Mouse (Mus musculus): Measurements from ENCODE around the gene Man2a2. TPM values are rescaled to one million over a fixed set of nuclear protein-coding genes. Genes with fewer than 3 reads are reported as not detected.
A peak's percentile ranks its signal among the peaks of the same experiment; 100 is the strongest.
"Not testable (repeated sequence)": the region's sequence is repeated elsewhere in the genome, so short reads cannot be mapped to it uniquely, and the experiment has no call there.

Man2a2 gene
- polyA plus RNA-seq, 1 experiment = 30.2 TPM

- Histone ChIP-seq H3K27ac (ENCODE audit: insufficient read depth, low read depth, low read length) (no peak overlapping the region), H3K36me3 (ENCODE audit: control insufficient read depth, insufficient read depth, low read length) (peaks cover 48% of the 10 kb centered on the region)
Observed at GRCm38 (mm10) chr7:80325292-80325868, 45.8 kb downstream of the Man2a2 start.

DNA sequence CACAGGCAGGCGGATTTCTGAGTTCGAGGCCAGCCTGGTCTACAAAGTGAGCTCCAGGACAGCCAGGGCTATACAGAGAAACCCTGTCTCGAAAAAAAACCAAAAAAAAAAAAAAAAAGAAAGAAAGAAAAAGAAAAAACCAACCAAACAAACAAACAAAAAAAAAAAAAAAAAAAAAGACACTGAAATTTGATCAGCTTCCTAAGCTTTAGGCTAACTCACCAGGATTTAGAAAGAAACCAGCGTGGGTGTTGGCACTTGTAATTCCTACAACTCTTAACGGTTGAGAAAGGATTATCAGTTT, 46.4 kb downstream of the Man2a2 start:
- not testable (repeated sequence) for H3K4me1 ChIP-seq (ENCODE audit: control insufficient read depth, insufficient read depth, insufficient read length, low read length); H3K27me3 ChIP-seq (ENCODE audit: control insufficient read depth, insufficient read depth, low read length); H3K4me3 ChIP-seq (ENCODE audit: low read depth, low read length)
- 27% methylated on average over 4 of the region's 5 CpGs for WGBS
- H3K36me3 ChIP-seq (ENCODE audit: control insufficient read depth, insufficient read depth, low read length) = peaks cover 42% of the 10 kb centered on the region
- H3K27ac ChIP-seq (ENCODE audit: insufficient read depth, low read depth, low read length) = peak overlapping the region; percentile 59; the same call in 1 of the 2 replicates

More at GRCm38 (mm10) chr7:80325292-80325868, 45.8 kb downstream of the Man2a2 start:
- Histone ChIP-seq H3K4me1 (ENCODE audit: control insufficient read depth, insufficient read depth, insufficient read length, low read length) (peaks cover 4% of the 10 kb centered on the region; the same call in 1 of the 2 replicates), H3K27me3 (ENCODE audit: control insufficient read depth, insufficient read depth, low read length) (no peaks in the 10 kb centered on the region), H3K4me3 (ENCODE audit: low read depth, low read length) (no peak overlapping the region)
- WGBS = 91% methylated on average over 16 of the region's 16 CpGs
- no peak for TF ChIP-seq CTCF (IDR thresholded peaks at IDR 0.05; ENCODE audit: extremely low read depth, insufficient read length, insufficient replicate concordance, low read depth, low read length)

GRCm38 (mm10) chr7:80324043-80324815, 46.9 kb downstream of the Man2a2 start, which contains the start of gene Rccd1:
TSS of gene Rccd1 (minus strand) at chr7:80324454.
- Histone ChIP-seq H3K36me3 (ENCODE audit: control insufficient read depth, insufficient read depth, low read length) (peaks cover 37% of the 10 kb centered on the region), H3K4me3 (ENCODE audit: low read depth, low read length) (peak within 1 kb of the TSS; percentile 77), H3K27me3 (ENCODE audit: control insufficient read depth, insufficient read depth, low read length) (no peaks in the 10 kb centered on the region), H3K4me1 (ENCODE audit: control insufficient read depth, insufficient read depth, insufficient read length, low read length) (peaks cover 4% of the 10 kb centered on the region; the same call in 1 of the 2 replicates), H3K27ac (ENCODE audit: insufficient read depth, low read depth, low read length) (peak within 1 kb of the TSS; percentile 85)
- TF ChIP-seq POLR2A (IDR thresholded peaks at IDR 0.05; ENCODE audit: low read depth, low read length) (peak; percentile 71; the same call in 1 of the 2 replicates), CTCF (IDR thresholded peaks at IDR 0.05; ENCODE audit: extremely low read depth, insufficient read length, insufficient replicate concordance, low read depth, low read length) (no peak)
- under 1% methylated on average over 38 of the region's 38 CpGs for WGBS

DNA sequence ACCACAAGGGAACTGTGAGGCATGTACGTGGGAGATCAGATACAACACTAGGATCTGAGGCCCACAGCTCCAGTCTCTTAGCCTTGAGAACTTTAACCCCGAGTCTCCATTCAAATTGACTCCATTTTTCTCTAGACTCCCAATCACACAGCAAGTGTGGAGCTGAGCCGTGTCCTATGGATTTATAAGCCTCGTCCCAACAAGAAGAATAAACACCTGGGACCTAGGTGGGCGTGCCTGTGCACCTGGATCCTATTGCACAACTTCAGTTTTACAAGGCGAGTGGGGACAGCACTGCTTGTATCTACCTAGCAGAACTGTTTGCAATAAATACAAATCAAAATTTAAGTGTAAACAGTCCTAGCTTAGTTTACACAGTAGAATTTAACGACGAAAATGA, 47.8 kb downstream of the Man2a2 start:
- H3K4me1 ChIP-seq (ENCODE audit: control insufficient read depth, insufficient read depth, insufficient read length, low read length) = peaks cover 4% of the 10 kb centered on the region; the same call in 1 of the 2 replicates
- H3K27me3 ChIP-seq (ENCODE audit: control insufficient read depth, insufficient read depth, low read length) = no peaks in the 10 kb centered on the region
- TF ChIP-seq POLR2A (IDR thresholded peaks at IDR 0.05; ENCODE audit: low read depth, low read length) (no peak), CTCF (IDR thresholded peaks at IDR 0.05; ENCODE audit: extremely low read depth, insufficient read length, insufficient replicate concordance, low read depth, low read length) (no peak)
- WGBS = 5% methylated on average over 8 of the region's 8 CpGs
- peak overlapping the region; percentile 77; the same call in 1 of the 2 replicates for H3K4me3 ChIP-seq (ENCODE audit: low read depth, low read length)
- H3K27ac ChIP-seq (ENCODE audit: insufficient read depth, low read depth, low read length) = peak overlapping the region; percentile 65
- H3K36me3 ChIP-seq (ENCODE audit: control insufficient read depth, insufficient read depth, low read length) = peaks cover 32% of the 10 kb centered on the region

GRCm38 (mm10) chr7:80319846-80320496, 51.2 kb downstream of the Man2a2 start:
- Histone ChIP-seq H3K27ac (ENCODE audit: insufficient read depth, low read depth, low read length) (no peak overlapping the region), H3K27me3 (ENCODE audit: control insufficient read depth, insufficient read depth, low read length) (no peaks in the 10 kb centered on the region), H3K4me1 (ENCODE audit: control insufficient read depth, insufficient read depth, insufficient read length, low read length) (peaks cover 4% of the 10 kb centered on the region; the same call in 1 of the 2 replicates), H3K36me3 (ENCODE audit: control insufficient read depth, insufficient read depth, low read length) (peaks cover 19% of the 10 kb centered on the region), H3K4me3 (ENCODE audit: low read depth, low read length) (no peak overlapping the region)
- WGBS = 71% methylated on average over 19 of the region's 19 CpGs
- no peak for TF ChIP-seq POLR2A (IDR thresholded peaks at IDR 0.05; ENCODE audit: low read depth, low read length)
- TF ChIP-seq CTCF (IDR thresholded peaks at IDR 0.05; ENCODE audit: extremely low read depth, insufficient read length, insufficient replicate concordance, low read depth, low read length) = no peak

- no peak overlapping the region for H3K27ac ChIP-seq (ENCODE audit: insufficient read depth, low read depth, low read length)
- H3K27me3 ChIP-seq (ENCODE audit: control insufficient read depth, insufficient read depth, low read length) = no peaks in the 10 kb centered on the region
- WGBS = 96% methylated on average over 4 of the region's 4 CpGs
- no peak overlapping the region for H3K4me3 ChIP-seq (ENCODE audit: low read depth, low read length)
- H3K4me1 ChIP-seq (ENCODE audit: control insufficient read depth, insufficient read depth, insufficient read length, low read length) = peaks cover 4% of the 10 kb centered on the region; the same call in 1 of the 2 replicates
- H3K36me3 ChIP-seq (ENCODE audit: control insufficient read depth, insufficient read depth, low read length) = peaks cover 24% of the 10 kb centered on the region
- no peak for TF ChIP-seq POLR2A (IDR thresholded peaks at IDR 0.05; ENCODE audit: low read depth, low read length)
- no peak for TF ChIP-seq CTCF (IDR thresholded peaks at IDR 0.05; ENCODE audit: extremely low read depth, insufficient read length, insufficient replicate concordance, low read depth, low read length)
Observed at GRCm38 (mm10) chr7:80318670-80319069, 52.5 kb downstream of the Man2a2 start.

Data from small intestine, adult 2 months (tissue).